Mouse (Mus musculus) fibroblast of lung, adult 2 months (primary cell): ENCODE data around the gene Rnf11.

Source experiments
- DNase-seq: peaks from one replicate; pipeline ENCODE4 v3.0.0-alpha.2; 2011; ENCODE audit warnings: low read depth

Rnf11 gene

DNA sequence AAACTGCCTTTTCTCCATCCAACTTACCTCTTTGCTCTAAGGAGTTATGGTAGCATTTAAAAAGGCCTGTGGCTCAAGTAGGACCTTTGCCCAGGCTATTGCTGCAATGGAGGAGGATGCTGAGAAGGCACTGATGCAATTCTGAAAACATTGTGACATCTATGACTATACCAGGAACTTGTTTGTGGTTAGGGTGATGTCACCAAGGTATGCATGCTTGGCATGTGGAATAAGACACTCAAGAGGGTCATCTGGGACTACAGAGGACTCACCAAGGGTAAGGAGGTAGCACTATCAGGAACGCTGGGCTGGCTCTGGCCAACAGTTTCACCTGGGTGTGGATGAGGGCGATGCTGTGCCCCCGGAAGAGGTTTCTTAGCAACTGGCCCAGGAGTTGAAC is at the start of gene Rnf11:
TSS of gene Rnf11 (minus strand) at position 108 of the 400 bp plus-strand sequence.
- DNase-seq = peak; percentile 59

- DNase-seq = no peak
Measured at GRCm38 (mm10) chr4:109531111-109531510, 46.6 kb upstream of the Rnf11 start, which contains the start of gene 4930522H14Rik. TSS of gene 4930522H14Rik (minus strand) at chr4:109531297.

DNA sequence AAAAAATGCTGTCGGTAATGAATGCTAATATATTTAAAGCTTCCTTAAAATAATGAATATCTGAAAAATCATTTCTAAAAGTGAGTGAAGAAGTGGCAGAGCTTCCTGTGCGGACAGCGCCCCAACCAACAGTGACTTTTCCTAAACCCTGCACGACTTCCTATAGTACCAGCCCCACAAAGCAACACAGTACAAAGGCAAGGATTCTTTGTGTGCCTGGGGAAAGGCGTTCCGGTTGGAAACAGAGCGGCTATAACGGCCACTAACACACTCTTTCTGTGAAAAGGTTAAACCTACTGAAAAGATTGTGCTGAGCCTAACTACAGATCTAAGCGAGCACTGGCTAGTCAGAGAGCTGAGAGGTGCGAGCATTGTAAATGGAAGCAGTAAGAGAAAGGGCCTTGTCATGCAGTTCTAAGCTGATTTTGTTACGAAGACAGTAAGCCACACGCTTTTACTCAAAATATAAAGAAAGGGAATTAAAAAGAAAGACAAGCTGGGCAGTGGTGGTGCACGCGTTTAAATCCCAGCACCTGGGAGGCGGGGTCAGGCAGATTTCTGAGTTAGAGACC is 45.8 kb upstream of the Rnf11 start:
- DNase-seq = no peak

DNA sequence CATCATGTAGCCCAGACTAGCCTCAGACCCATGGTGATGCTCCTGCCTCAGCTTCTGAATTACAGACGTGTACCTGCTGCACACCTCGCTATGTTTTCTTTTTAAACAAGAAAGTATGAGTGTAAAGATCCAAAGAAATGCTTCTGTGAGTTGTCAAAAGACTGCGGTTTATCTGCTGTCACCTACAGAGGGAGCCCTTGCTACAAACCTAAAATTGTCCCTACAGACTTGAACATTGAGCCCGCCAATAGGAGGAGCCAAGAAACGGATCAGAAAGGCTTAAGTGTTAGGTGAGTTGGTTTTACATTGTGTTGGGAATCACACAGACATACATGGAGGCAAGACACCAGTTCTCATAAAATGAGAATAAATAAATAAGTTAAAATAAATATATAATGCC is 20.4 kb upstream of the Rnf11 start:
- DNase-seq = peak; percentile 37

DNA sequence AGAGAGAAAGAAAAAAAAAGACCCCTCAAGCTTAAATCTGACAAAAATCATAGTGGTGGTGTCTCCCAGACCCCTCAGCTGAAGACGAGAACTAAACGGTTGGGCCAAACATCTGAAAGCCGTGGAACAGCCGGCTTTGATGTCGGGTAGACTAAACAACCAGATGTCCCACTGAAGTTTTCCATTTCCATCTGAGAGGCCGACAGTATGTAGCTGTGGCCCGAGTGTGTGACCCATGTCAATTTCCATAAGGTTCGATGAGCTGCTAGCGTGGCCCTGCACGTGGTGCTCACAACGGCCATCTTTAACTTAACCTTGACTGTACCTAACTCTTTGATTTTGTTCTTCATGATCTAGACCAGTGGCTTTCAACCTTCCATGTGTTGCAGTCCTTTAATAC is 13.9 kb upstream of the Rnf11 start:
- DNase-seq = no peak

- DNase-seq = no peak
Measured at GRCm38 (mm10) chr4:109493581-109493980, 9.1 kb upstream of the Rnf11 start.

DNA sequence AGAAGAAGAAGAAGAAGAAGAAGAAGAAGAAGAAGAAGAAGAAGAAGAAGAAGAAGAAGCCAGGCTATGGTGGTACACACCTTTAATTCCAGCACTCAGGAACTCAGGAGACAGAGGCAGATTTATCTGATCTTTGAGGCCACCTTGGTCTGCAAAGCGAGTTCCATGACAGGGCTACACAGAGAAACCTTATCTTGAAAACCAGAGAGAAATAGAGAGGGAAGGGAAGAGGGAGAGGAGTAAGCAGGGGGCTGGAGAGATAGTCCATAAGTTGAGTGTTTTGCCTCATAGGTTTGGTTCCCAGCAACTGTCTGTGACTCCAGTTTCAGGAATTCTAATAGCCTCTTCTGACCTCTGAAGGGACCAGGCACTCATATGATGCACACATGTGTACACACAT is 4.3 kb upstream of the Rnf11 start:
- no peak for DNase-seq

- DNase-seq = no peak
Measured at GRCm38 (mm10) chr4:109482701-109483100, 1.8 kb downstream of the Rnf11 start.

GRCm38 (mm10) chr4:109481424-109481823 is 3.1 kb downstream of the Rnf11 start:
- DNase-seq = peak; percentile 67

GRCm38 (mm10) chr4:109477454-109477853 is 7.1 kb downstream of the Rnf11 start:
- no peak for DNase-seq

DNA sequence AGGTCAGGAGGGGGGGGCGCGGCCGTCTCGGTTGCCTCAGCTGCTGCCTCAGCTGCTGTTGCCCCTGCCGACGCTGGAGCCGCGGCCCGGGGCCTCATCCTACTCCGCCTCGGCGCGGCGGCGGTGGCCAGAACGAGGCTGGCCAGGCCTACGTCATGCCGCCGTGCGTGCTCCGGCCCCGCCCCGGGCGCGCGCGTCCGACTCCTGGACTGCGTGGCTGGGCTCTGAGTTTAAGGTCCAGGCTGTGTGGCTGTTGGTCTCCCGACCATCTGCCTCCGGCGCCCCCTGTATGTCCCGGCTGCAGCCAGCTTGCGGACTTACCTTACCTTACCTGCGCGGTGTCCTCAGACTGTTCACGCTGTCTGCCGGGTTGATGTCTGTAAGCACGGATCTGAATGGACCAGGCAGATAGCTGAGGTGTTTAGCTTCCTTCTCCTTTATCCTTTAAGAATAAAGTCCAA is 7.9 kb downstream of the Rnf11 start:
- DNase-seq = peak; percentile 71

DNA sequence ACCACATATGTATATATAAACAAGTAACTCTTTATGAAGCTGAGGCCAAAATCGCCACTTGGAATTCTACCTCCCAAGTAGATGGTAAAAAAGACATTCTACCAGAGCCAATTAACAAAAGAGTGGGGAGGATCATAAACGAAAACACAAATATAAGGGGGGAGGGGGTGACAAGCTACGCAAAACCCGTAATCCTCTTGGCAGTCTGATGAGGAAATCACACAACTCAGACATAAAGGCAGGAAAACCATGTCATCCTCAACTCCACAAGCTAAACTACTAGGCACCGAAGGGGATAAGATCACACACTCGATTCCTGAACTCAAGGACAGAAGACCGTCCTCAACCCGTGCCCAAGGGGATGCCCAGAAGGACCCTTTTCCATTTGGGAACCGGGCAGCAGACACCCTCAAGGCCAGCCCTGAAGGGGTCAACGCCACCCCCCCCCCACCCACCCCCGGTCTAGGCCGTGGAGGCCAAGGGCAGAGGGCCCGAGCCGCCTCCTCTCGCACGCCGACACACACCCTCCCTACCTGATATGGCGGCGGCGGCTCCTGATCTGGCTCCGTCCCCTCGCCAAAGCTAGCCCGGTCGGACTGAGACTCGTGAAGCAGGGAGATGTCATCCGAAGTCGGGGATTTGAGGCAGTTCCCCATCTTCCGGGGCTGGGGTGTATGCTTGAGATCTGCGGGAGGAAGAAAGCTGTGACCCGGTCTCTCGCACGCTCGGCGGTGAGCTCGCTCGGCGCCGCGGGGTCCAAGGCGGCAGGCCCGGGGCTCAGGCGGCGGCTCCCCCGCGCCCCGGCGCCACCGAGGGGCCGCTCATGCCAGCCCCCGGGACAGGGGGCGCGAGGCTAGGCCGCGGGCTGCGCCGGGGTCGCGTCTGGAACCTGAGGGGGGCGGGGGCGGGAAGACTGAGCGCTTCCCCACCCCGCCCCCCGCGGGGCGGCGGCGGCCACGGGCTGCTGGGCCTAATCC is 8.7 kb downstream of the Rnf11 start:
- no peak for DNase-seq

DNA sequence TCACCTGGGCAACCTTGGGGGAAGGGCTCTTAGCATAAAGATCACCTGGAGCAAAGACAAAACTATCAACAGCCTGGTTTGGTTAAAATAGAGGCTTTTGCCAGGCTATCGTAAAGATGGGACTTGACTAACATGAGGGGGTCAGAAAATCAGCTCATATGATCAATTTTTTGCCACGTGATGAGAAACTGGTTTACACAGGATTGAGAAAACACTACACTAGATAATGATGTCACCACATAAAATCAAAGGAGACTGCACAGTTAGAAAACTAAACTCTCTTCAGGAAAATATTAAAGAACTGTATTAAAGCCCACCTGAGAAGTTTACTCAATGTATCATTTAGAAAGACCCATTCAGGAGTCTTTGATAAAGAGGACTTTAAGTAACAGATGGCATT is 9.4 kb downstream of the Rnf11 start:
- DNase-seq = no peak

DNA sequence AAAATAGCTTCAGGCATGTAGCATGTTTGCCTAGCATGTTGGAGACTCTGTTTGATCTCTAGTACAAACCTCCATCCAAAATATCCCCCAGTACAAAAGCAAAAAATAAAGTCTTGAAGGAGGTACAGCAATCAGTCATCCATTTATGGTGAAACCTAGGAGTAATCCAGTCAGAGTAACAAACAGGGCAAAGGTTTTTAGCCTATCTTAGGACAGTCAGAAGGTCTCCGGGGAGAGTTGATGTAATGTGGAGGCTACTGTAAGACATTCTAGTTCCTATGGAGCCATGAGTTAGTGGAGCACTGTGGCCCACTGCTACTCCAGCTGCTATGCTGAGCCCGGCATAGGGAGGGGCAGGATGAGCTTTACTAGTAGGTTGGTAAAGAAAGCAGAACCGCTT is 12.0 kb downstream of the Rnf11 start:
- no peak for DNase-seq

GRCm38 (mm10) chr4:109471606-109472005 is 12.9 kb downstream of the Rnf11 start:
- no peak for DNase-seq

- no peak for DNase-seq
Measured at GRCm38 (mm10) chr4:109467687-109468086, 16.8 kb downstream of the Rnf11 start.

DNA sequence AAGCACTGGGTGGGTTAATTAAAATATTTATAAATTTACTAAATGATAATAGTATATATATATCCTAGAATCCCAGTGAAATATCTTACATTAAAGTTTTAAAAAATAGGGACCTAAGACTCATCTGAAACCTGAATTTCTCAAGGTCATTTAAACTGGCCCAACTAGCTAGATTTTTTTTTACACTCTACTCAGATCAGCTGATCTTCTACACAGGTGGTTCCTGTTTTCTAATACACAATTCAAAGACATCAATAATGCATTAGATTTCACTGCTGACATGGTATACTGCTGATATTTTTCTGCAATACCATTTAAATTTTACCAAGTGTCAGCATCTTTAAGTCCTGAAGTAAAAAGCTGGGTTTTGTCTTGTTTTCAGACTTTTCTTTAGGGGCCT is 20.6 kb downstream of the Rnf11 start:
- no peak for DNase-seq

DNA sequence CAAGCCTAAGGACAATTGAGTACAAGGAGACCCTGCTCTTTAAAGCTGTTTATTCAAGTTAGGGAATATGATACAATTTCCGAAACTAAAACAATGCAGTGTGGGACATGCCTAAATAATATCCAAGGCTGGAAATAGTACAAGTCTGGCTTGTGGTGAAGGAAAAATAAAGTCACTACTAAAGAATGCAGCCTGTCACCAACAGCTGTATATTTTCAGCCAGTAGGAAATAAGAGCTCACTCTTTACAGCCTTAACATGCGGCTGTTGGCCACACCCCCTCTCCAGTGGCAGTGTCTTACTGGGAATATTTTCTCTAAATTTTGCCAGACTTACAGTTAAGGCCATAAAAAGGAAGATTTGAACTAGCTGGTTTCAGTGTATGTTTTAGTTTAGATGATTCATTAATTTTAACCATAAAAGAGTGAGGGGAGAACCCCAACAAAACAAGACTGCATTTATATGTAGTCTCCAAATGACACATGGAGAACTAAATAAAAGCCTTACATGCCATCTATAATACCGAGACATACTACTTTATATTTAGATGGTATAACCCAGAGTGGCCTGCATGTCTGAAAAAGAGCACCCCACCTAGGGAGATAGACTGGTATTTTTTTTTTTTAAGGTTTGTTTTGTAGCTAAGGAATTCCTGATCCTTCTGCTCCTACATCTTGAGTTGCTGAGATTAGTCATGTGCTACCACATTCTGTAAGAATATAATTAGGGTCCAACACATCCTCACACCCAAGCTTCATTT is 23.9 kb downstream of the Rnf11 start:
- peak; percentile 69 for DNase-seq

GRCm38 (mm10) chr4:109456821-109457220 is 27.7 kb downstream of the Rnf11 start:
- no peak for DNase-seq

DNA sequence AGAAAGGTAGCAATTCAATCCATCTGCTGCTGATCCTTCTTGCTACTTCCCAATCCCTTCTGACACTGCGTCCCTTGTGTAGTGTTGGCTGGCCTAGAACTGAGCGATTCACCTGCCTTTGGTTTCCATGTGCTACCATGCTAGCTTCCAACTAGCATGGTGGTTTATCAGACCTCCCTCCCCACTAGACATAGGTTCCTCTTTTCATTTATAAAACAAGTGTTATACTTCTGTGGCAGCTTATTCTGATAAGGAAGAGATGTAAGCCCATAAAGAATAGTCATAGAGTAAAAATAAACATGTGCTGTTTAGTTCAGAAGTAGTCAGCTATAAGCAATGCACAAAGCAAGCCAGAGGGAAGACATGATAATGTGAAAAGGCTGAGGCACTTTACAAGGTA is 36.0 kb downstream of the Rnf11 start:
- no peak for DNase-seq

- DNase-seq = no peak
Measured at GRCm38 (mm10) chr4:109445956-109446355, 38.6 kb downstream of the Rnf11 start.

GRCm38 (mm10) chr4:109445397-109445796 is 39.1 kb downstream of the Rnf11 start:
- no peak for DNase-seq

- DNase-seq = no peak
Measured at GRCm38 (mm10) chr4:109444951-109445350, 39.6 kb downstream of the Rnf11 start.
